Mouse (Mus musculus) limb, embryonic 12.5 days (tissue): ENCODE data around the gene Ern1. TPM values are rescaled to one million over a fixed set of nuclear protein-coding genes. Genes with fewer than 3 reads are reported as not detected.

ENCODE experiments used
- polyA plus RNA-seq: library from polyadenylated mRNA; unstranded; fragments of >200 nt; fragmentation: Nextera tagmentation; extraction: Ambion mirVana; gene quantifications from 2 replicates; pipeline ENCODE4 v1.2.1, GENCODE M21; 2016

Ern1 gene
- polyA plus RNA-seq, 1 experiment from 2014 or later = 7.9 TPM

Other genes starting within 250 kb of the Ern1 start
- gene Ftsj3, start 231.8 kb downstream of the Ern1 start, polyA plus RNA-seq = 61.2 and 71.6 TPM in 2 replicates
- gene Psmc5, start 231.7 kb downstream of the Ern1 start, polyA plus RNA-seq = 352 and 355 TPM in 2 replicates
- 102 and 104 TPM in 2 replicates for gene Smarcd2, start 214.9 kb downstream of the Ern1 start, polyA plus RNA-seq
- 0.30 and 0.37 TPM in 2 replicates for gene Tcam1, start 211.2 kb downstream of the Ern1 start, polyA plus RNA-seq
- not detected in 2 replicates for gene Gh, start 186.0 kb downstream of the Ern1 start, polyA plus RNA-seq
- 1.3 and 1.8 TPM in 2 replicates for gene Cd79b, start 173.1 kb downstream of the Ern1 start, polyA plus RNA-seq
- 0.25 and 0.51 TPM in 2 replicates for gene Scn4a, start 134.6 kb downstream of the Ern1 start, polyA plus RNA-seq
- not detected in 2 replicates for gene Prr29, start 122.4 kb downstream of the Ern1 start, polyA plus RNA-seq
- gene Icam2, start 99.8 kb downstream of the Ern1 start, polyA plus RNA-seq = 17.8 and 27.9 TPM in 2 replicates
- 7.8 and 8.1 TPM in 2 replicates for gene Tex2, start 125.6 kb upstream of the Ern1 start, polyA plus RNA-seq